Mouse (Mus musculus) limb, embryonic 12.5 days (tissue): ENCODE results near the gene Kdm5a. TPM values are rescaled to one million over a fixed set of nuclear protein-coding genes. Genes with fewer than 3 reads are reported as not detected.

Experiments used
- ATAC-seq: fragments of 200-750 bp; cut with Nextera tagmentation; 2 replicates; pipeline ENCODE4 v1.8.0; 2017; ENCODE audit warnings: low read depth, moderate TSS enrichment; ENCODE audit not compliant: insufficient number of reproducible peaks, insufficient read depth, low FRiP score, low TSS enrichment
- H3K27ac ChIP-seq: fragments of 300-500 bp; sonication (generic); 2 replicates; pipeline ENCODE4 v1.5.1; 2016; ENCODE audit warnings: mild to moderate bottlenecking, moderate library complexity
- H3K27me3 ChIP-seq: fragments of 300-500 bp; sonication (generic); 2 replicates; pipeline ENCODE4 v1.6.1; 2016; ENCODE audit warnings: mild to moderate bottlenecking, moderate library complexity
- H3K36me3 ChIP-seq: fragments of 300-500 bp; sonication (generic); 2 replicates; pipeline ENCODE4 v1.6.1; 2016; ENCODE audit warnings: mild to moderate bottlenecking, moderate library complexity
- H3K4me1 ChIP-seq: fragments of 300-500 bp; sonication (generic); replicated peaks from 2 replicates; pipeline ENCODE4 v1.6.1; 2016
- H3K4me2 ChIP-seq: fragments of 300-500 bp; sonication (generic); 2 replicates; pipeline ENCODE4 v1.6.1; 2016; ENCODE audit warnings: mild to moderate bottlenecking, moderate library complexity
- H3K4me3 ChIP-seq: fragments of 300-500 bp; sonication (generic); replicated peaks from 2 replicates; pipeline ENCODE4 v1.5.1; 2016; ENCODE audit warnings: mild to moderate bottlenecking
- H3K9ac ChIP-seq: fragments of 300-500 bp; sonication (generic); replicated peaks from 2 replicates; pipeline ENCODE4 v1.6.1; 2016; ENCODE audit warnings: mild to moderate bottlenecking, moderate library complexity
- H3K9me3 ChIP-seq: fragments of 300-500 bp; sonication (generic); 2 replicates; pipeline ENCODE4 v1.6.1; 2016; ENCODE audit warnings: mild to moderate bottlenecking, moderate library complexity
- WGBS: fragments of 180-500 bp; shearing (Covaris S2); methylation state at CpG from one replicate; pipeline ENCODE4 v1.1.7; 2016; 5-methylcytosine and 5-hydroxymethylcytosine counted together
- polyA plus RNA-seq: library from polyadenylated mRNA; unstranded; fragments of >200 nt; fragmentation: Nextera tagmentation; extraction: Ambion mirVana; gene quantifications from 2 replicates; pipeline ENCODE4 v1.2.1, GENCODE M21; 2016

Kdm5a gene
- polyA plus RNA-seq, 1 experiment from 2014 or later = 56.5 TPM

DNA sequence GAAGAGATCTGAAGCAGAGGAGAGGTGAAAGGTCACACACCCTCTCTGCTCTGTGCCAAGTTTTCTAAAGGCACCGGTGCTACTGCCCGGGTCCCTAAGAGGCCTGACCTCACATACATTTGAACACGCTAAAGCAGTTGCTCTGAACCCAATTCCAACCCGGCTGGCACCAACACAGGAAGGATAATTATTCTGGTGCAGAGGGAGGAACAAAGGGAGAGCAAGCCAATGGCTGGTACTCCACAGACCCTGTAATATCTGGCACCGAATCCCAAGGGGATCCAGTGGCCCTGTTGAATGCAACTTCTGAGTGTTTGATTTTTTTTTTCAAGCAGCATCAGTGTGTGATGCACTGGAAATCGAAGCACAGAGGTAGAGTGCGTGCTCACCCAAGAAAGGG lies 127.1 kb downstream of the Kdm5a start:
- H3K9ac ChIP-seq = no peak overlapping the region
- 55% methylated on average over 7 of the region's 7 CpGs for WGBS
- no peak overlapping the region for H3K4me3 ChIP-seq
- H3K27me3 ChIP-seq = peaks cover 53% of the 10 kb centered on the region
- H3K27ac ChIP-seq = no peak overlapping the region
- ATAC-seq = no peak
- peaks cover 18% of the 10 kb centered on the region for H3K4me1 ChIP-seq
- H3K36me3 ChIP-seq = no peaks in the 10 kb centered on the region
- no peaks in the 10 kb centered on the region for H3K9me3 ChIP-seq
- no peak overlapping the region for H3K4me2 ChIP-seq

DNA sequence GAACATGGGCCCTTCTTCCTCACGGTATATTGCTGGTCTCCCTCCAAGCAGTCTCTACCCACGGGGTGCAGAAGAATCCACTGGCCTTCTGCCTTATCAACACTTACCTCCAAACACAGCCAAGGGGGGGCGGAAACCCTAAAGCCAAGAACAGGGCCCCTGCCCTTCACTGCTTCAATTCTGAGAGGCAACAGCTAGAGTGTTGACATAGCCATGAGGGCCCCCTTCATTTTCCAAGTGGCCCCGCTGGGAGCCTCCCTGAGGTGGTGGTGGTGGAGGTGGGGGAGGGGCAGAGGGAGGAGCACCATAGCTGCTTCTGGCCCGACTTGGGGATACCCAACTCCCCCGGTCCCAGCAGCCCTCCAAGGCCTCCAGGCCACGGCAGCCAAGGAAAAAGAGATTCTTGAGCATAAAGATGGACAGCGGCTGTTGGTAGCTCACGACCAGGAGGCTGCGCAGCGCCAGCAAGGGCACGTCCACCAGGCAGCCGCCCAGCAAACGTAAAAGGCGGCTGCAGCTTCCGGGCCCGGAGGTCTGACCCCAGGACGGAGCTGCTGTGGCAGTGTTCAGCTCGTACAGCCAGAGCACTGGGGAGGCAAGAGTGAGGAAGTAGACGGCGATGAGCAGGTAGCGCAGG lies 128.1 kb downstream of the Kdm5a start:
- H3K4me3 ChIP-seq = peak overlapping the region; percentile 77
- no peak overlapping the region for H3K27ac ChIP-seq
- no peak; the same call in 1 of the 2 replicates for ATAC-seq
- H3K4me2 ChIP-seq = peak overlapping the region; percentile 99
- no peak overlapping the region for H3K9ac ChIP-seq
- WGBS = 9% methylated on average over 22 of the region's 22 CpGs
- no peaks in the 10 kb centered on the region for H3K36me3 ChIP-seq
- no peaks in the 10 kb centered on the region for H3K9me3 ChIP-seq
- peaks cover 25% of the 10 kb centered on the region for H3K4me1 ChIP-seq
- peaks cover 53% of the 10 kb centered on the region for H3K27me3 ChIP-seq

DNA sequence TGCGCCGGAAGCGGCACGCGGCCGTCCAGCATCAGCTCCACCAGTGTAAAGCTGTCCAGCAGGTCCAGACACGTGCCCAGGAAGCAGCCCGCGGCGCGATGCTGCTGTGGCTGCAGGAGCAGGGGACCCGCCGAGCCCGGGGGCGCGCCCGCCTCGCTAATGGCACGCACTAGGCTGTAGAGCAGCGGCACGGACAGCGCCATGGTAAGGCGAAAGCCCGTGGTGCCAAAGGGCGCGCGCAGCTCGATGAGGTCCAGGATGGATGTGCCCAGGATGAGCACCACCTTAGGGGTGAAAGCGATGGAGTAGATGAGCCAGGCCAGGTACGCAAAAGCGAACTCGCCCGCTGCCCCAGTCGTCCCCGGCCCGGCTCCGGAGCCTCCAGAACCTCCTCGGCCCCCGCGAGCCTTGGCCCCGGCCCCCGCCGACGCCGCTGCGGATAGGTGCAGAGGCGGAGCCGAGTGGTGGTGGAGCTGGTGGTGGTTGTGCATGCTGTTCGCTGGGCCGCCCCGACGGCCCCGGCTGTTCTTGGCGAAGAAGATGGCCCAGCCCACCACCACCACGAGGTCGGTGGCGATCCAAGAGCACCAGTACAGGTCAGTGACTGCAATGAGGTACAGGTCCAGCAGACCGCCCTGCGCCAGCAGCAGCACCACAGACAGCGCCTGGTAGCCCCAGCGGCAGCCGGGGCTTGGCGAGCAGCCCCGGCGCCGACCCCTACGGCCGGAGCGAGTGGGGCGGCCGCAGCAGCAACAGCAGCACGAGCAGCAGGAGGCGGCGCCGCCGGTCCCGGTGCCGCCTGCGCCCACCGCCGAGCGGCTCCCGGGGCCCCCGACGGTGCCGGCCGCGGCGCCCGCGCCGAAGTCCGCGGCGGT lies 128.8 kb downstream of the Kdm5a start:
- ATAC-seq = peak; percentile 23; the same call in 1 of the 2 replicates
- Histone ChIP-seq H3K9ac (peak overlapping the region; percentile 63), H3K27me3 (peaks cover 53% of the 10 kb centered on the region), H3K36me3 (no peaks in the 10 kb centered on the region), H3K27ac (no peak overlapping the region), H3K4me1 (peaks cover 25% of the 10 kb centered on the region), H3K4me2 (peak overlapping the region; percentile 99), H3K4me3 (peak overlapping the region; percentile 77), H3K9me3 (no peaks in the 10 kb centered on the region)
- WGBS = under 1% methylated on average over 95 of the region's 95 CpGs

DNA sequence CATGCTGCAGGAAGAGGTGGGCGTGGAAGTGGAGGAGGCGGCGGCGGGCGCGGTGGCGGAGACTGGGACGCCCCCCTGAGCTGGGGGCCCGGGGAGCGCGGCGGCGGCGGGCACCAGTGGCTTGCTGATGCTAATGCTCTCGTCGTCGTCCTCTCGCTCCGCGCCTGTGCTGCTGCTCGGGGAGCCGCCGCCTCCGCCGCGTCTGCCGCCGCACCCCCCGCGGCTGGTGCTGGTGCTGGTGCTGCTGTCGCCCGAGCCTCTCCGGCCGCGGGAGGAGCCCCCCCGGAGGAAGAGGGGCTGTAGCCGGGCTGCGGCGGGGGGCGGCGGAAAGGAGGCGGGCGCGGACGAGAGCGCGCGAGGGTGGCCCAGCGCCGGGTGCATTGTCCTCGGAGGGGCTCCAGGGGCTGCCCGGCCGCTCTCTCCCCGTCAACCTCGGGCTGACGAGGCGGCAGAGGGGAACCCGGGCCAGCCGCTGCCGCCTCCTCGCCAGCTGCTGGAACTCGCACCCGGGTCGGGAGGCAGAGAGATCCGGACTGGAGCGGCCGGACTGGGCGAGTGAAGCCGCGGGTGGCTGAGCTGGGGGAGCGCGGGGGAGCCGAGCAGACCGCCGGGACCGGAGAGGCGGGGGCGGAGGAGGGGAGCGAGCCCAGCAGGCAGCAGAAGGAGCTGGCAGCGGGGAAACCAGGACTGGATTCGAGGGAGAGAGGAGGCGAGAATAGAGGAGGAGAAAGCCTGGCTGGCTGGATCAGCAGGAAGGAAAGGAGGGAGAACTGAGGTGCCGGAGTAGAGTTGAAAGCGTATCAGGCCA lies 129.7 kb downstream of the Kdm5a start, which contains the start of gene Tmem121b:
Tmem121b (minus strand) TSS at position 434 of the 808 bp plus-strand sequence.
- WGBS = under 1% methylated on average over 65 of the region's 84 CpGs
- peaks cover 55% of the 10 kb centered on the region for H3K27me3 ChIP-seq
- H3K27ac ChIP-seq = no peak within 1 kb of the TSS

More for the DNA sequence above, 129.7 kb downstream of the Kdm5a start, which contains the start of gene Tmem121b:
- no peaks in the 10 kb centered on the region for H3K36me3 ChIP-seq
- peak within 1 kb of the TSS; percentile 77 for H3K4me3 ChIP-seq
- peak; percentile 48 for ATAC-seq
- H3K9ac ChIP-seq = peak within 1 kb of the TSS; percentile 63
- H3K4me1 ChIP-seq = peaks cover 25% of the 10 kb centered on the region
- H3K9me3 ChIP-seq = no peaks in the 10 kb centered on the region
- peak within 1 kb of the TSS; percentile 99 for H3K4me2 ChIP-seq

Other genes starting within 250 kb of the Kdm5a start
- gene D330020A13Rik, start 69.8 kb upstream of the Kdm5a start, polyA plus RNA-seq = 0.29 and 0.35 TPM in 2 replicates
- 0.73 and 0.78 TPM in 2 replicates for gene B4galnt3, start 69.6 kb upstream of the Kdm5a start, polyA plus RNA-seq
- 27.6 and 30.6 TPM in 2 replicates for gene Ccdc77, start 250 bp downstream of the Kdm5a start, polyA plus RNA-seq
- 3.8 and 4.8 TPM in 2 replicates for gene Il17ra, start 99.1 kb downstream of the Kdm5a start, polyA plus RNA-seq
- gene Tmem121b, start 129.7 kb downstream of the Kdm5a start, polyA plus RNA-seq = 0.31 TPM in 2 replicates
- gene Hdhd5, start 167.2 kb downstream of the Kdm5a start, polyA plus RNA-seq = 21.7 and 22.1 TPM in 2 replicates